Comparison of ENCODE assay signal across 18 mouse cellular contexts in genomic region chr12:21171776-21172490, GRCm38 (mm10).
DNase-seq lines count a peak whose midpoint lies in the region; ATAC-seq lines count a peak whose summit lies in the region.
"Had no signal": no experiment of that assay in that cellular context is flagged by ENCODE, and none has a peak within 500 bp of the region (broad histone marks: within the 10 kb centered on the region; RNA-seq: fewer than 3 reads in every experiment).

No protein-coding gene starts in this region.

- no peaks in the 10 kb centered on the region for H3K4me1 ChIP-seq in forebrain, embryonic 11.5 days (replicated peaks; ENCODE audit: control insufficient read depth, insufficient read depth, low read length)
- H3K4me1 ChIP-seq: hindbrain, embryonic 10.5 days had no signal

- DNase-seq in gastrocnemius, postnatal 14 days = peak; percentile 25
- DNase-seq in gastrocnemius, postnatal 4 days (ENCODE audit: low spot score in 2 of 2) = no peak
- peak; percentile 22 for DNase-seq in lung, postnatal 10 days
- no peak for DNase-seq in lung, postnatal 36 days
- DNase-seq in naive thymus-derived CD4-positive, alpha-beta T cell, adult 2 months (ENCODE audit: low read depth) = peak; percentile 41
- DNase-seq in thymus, postnatal 36 days = peak; percentile 41
- DNase-seq in forebrain, embryonic 11.5 days (ENCODE audit: low spot score) = no peak
- no peak for DNase-seq in layer of hippocampus, adult 11-12 months (ENCODE audit: low spot score)
- DNase-seq: cerebellum, adult 2 months; embryo, embryonic 11 days; liver, embryonic 13.5 days; lung, postnatal 4 days; midbrain, embryonic 14.5 days had no signal

- H3K4me3 ChIP-seq in forebrain, embryonic 11.5 days (ENCODE audit: low read depth, low read length) = no peak overlapping the region
- H3K4me3 ChIP-seq: erythroblast, embryonic 14.5 days; hindbrain, embryonic 10.5 days; layer of hippocampus, adult 2 months; liver, embryonic 13.5 days; neural tube, embryonic 12.5 days had no signal

- H3K4me2 ChIP-seq in forebrain, embryonic 11.5 days (ENCODE audit: low read depth, low read length, severe bottlenecking) = no peak overlapping the region
- H3K4me2 ChIP-seq: liver, embryonic 13.5 days; neural tube, embryonic 12.5 days had no signal

- H3K27me3 ChIP-seq in forebrain, embryonic 11.5 days (ENCODE audit: control insufficient read depth, insufficient read depth, low read length) = no peaks in the 10 kb centered on the region
- H3K27me3 ChIP-seq: liver, embryonic 13.5 days; neural tube, embryonic 12.5 days had no signal

- H3K27ac ChIP-seq in forebrain, embryonic 11.5 days (ENCODE audit: low read depth, low read length) = no peak overlapping the region
- H3K27ac ChIP-seq: hindbrain, embryonic 10.5 days; layer of hippocampus, adult 2 months; liver, embryonic 13.5 days; neural tube, embryonic 12.5 days had no signal

- H3K9me3 ChIP-seq in forebrain, embryonic 11.5 days (ENCODE audit: control insufficient read depth, low read length) = no peaks in the 10 kb centered on the region
- H3K9me3 ChIP-seq: hindbrain, embryonic 10.5 days; liver, embryonic 13.5 days; neural tube, embryonic 12.5 days had no signal

- H3K36me3 ChIP-seq in forebrain, embryonic 11.5 days (ENCODE audit: control insufficient read depth, insufficient read depth, low read length) = no peaks in the 10 kb centered on the region; the same call in 1 of the 2 replicates
- H3K36me3 ChIP-seq: liver, embryonic 13.5 days had no signal

- H3K9ac ChIP-seq in forebrain, embryonic 11.5 days (ENCODE audit: low read length) = no peak overlapping the region
- H3K9ac ChIP-seq: liver, embryonic 13.5 days; neural tube, embryonic 12.5 days had no signal

- WGBS in forebrain, embryonic 11.5 days = 88% methylated on average over 11 of the region's 11 CpGs

- no peak for ATAC-seq in forebrain, embryonic 11.5 days (replicated peaks; ENCODE audit: low FRiP score)
- ATAC-seq: intestine, postnatal 0 days had no signal

- intact Hi-C loops in gastrocnemius, postnatal 14 days (cut with DNase I; ENCODE audit: low total_unique reads) = no loop called here

Comparison
In these comparisons a context has a peak if more than half of its experiments do, and no peak if none do; other contexts are left out.
1. DNase-seq: peak in gastrocnemius, postnatal 14 days (single experiment), lung, postnatal 10 days (single experiment), naive thymus-derived CD4-positive, alpha-beta T cell, adult 2 months (single experiment) and thymus, postnatal 36 days (2 of 2); none in gastrocnemius, postnatal 4 days (0 of 2), lung, postnatal 36 days (single experiment), forebrain, embryonic 11.5 days (single experiment) and layer of hippocampus, adult 11-12 months (single experiment).